Mouse (Mus musculus) E14TG2a.4 (cell line): ENCODE results near the gene Mybbp1a.

Source experiments
- CTCF ChIP-seq: conservative IDR thresholded peaks from 2 replicates; pipeline ENCODE4 v1.5.1; 2014; ENCODE audit warnings: low read length
- POU5F1 ChIP-seq: IDR thresholded peaks from 2 replicates; pipeline ENCODE4 v1.6.1; 2014; ENCODE audit warnings: low read length, borderline replicate concordance

GRCm38 (mm10) chr11:72413601-72414190 lies 27.5 kb upstream of the Mybbp1a start:
- TF ChIP-seq CTCF: no peak
- no peak for TF ChIP-seq POU5F1
